Mouse (Mus musculus): ENCODE measurements around the gene Tex22. TPM values are rescaled to one million over a fixed set of nuclear protein-coding genes. Genes with fewer than 3 reads are reported as not detected.

The Tex22 gene
- polyA plus RNA-seq, 1 experiment from 2014 or later = 0.20 TPM

DNA sequence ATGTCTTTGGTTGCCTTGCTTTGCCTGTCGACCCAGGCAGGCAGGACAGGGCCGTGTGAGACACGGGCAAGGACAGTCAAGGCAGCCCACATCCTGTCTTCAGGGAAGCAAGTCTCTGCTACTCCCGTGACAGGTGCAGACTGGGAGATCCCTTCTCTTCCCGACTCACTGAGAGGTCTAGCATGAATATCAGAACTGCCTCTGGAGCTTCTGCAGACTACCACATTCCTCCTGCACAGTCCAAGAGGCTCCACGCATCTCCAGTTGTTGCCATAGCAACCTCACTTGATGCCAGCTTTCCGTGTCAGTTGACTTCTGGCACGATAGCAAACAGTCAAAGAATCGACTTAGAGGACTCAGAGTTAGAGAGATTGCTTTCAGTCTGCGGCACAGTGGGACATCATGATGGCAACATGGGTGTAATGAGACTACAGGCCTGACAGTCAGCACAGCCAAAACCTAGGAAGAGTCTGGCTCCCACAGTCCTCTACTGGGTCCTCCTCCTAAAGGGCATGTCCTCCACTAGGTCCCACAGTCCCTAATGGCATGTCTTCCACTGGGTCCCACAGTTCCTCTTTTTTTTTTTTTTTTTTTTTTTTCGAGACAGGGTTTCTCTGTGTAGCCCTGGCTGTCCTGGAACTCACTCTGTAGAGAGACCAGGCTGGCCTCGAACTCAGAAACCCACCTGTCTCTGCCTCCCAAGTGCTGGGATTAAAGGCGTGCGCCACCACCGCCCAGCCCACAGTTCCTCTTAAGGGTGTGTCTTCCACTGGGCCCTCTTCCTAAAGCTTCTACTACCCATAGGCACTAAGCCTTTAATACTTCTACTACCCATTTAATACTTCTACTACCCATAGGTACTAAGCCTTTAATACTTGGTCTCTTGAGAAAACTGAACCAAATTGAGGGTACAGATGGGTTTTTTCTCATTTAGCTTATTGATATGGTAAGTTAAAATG lies 32.5 kb upstream of the Tex22 start:
- ATAC-seq = peak; percentile 84
- Histone ChIP-seq H3K9ac (replicated peaks) (peak overlapping the region; percentile 36; the same call in 1 of the 2 replicates), H3K4me2 (replicated peaks) (0 out of 2 replicates have a peak overlapping the region, but pooled peaks have one; percentile 21)

DNA sequence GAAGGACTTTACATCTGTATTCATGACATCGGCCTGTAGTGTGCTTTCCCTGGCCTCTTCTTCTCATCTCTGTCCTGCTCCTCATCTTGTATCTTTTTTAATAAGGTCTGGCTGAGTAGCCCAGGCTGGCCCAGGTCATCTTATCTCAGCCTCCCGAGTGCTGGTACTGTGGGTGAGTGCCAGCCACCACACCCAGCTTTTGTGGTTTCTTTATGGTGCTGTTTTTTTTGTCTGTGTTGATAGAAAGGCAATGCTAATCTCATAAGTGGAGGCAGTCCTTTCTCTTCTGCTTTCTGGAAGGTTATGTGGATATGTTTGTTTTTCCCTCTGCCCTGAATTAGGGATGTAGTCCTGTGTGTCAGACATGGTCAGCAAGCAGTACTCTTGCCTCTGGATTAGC lies 31.8 kb upstream of the Tex22 start:
- peaks cover 19% of the 10 kb centered on the region for H3K4me1 ChIP-seq (replicated peaks)
- peaks cover 33% of the 10 kb centered on the region for H3K36me3 ChIP-seq
- no peak for ATAC-seq
- H3K9ac ChIP-seq (replicated peaks) = no peak overlapping the region
- H3K4me3 ChIP-seq (replicated peaks) = no peak overlapping the region
- no peaks in the 10 kb centered on the region for H3K27me3 ChIP-seq
- H3K27ac ChIP-seq = no peak overlapping the region
- H3K4me2 ChIP-seq (replicated peaks) = no peak overlapping the region
- WGBS = 87% methylated on average over 2 of the region's 2 CpGs
- H3K9me3 ChIP-seq = no peaks in the 10 kb centered on the region

More for the DNA sequence above, 32.5 kb upstream of the Tex22 start:
- Histone ChIP-seq H3K4me3 (replicated peaks) (no peak overlapping the region), H3K27ac (peak overlapping the region; percentile 59; the same call in 1 of the 2 replicates), H3K27me3 (no peaks in the 10 kb centered on the region), H3K9me3 (no peaks in the 10 kb centered on the region), H3K4me1 (replicated peaks) (peaks cover 19% of the 10 kb centered on the region), H3K36me3 (peaks cover 25% of the 10 kb centered on the region)
- WGBS = 62% methylated on average over 15 of the region's 15 CpGs

DNA sequence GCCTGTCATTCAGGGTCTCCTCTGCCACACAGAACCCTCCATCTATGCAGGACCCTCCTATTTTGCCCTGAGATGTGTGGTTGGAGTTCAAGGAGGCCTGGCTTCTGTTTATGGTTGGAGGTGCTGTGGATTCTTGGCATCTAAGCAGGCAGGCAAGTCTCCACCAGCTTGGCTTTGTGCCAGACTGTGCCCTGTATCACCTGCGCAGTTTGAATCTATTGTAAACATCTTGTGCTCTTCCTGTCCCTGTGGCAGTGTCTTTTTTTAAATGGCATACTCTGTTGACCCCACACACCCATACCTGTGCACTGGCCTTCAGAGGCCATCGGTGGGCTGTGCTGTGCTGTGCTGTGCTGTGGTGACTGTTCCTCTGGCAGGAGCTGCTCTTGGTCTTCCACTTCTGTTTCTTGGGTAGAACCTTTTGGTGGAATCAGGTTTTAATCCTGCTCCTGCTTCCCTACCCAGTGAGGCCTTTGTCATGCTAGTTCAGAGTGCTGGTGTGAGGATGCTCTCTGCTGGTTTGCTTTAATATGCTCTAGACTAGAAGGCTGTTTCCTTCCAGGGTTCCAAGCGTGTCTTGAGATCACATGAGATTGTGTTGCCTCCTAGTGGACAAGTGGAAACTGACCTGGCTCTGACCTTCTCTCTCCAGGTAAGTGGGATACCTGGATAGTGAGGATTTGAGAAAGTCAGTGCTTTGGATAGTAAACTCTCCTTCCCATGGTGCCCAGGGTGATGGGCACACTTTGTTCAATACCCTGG lies 29.2 kb upstream of the Tex22 start:
- WGBS = 88% methylated on average over 3 of the region's 3 CpGs
- ATAC-seq = no peak
- H3K4me3 ChIP-seq (replicated peaks) = no peak overlapping the region
- H3K27ac ChIP-seq = no peak overlapping the region
- H3K9ac ChIP-seq (replicated peaks) = no peak overlapping the region
- no peak overlapping the region for H3K4me2 ChIP-seq (replicated peaks)
- H3K36me3 ChIP-seq = peaks cover 56% of the 10 kb centered on the region
- peaks cover 19% of the 10 kb centered on the region for H3K4me1 ChIP-seq (replicated peaks)
- no peaks in the 10 kb centered on the region for H3K9me3 ChIP-seq
- no peaks in the 10 kb centered on the region for H3K27me3 ChIP-seq

DNA sequence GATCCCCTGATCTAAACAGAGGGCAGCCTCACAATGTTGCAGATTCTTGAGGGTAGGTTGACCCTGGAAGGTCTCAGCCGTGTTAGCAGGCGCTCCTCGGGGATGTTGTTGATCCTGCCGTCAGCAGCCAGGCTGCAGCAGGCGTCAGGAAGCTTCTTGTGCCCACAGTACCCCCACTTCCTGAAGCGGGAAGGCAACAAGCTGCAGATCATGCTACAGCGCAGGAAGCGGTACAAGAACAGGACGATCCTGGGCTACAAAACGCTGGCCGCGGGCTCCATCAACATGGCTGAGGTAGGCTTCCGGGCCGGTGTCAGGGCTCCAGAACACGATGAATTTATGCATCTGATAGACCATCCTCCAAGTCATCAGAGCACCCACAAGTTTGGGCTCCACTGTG lies 27.4 kb upstream of the Tex22 start:
- WGBS = 92% methylated on average over 15 of the region's 15 CpGs
- Histone ChIP-seq H3K9ac (replicated peaks) (no peak overlapping the region), H3K36me3 (peaks cover 73% of the 10 kb centered on the region), H3K4me1 (replicated peaks) (0 out of 2 replicates have a peak, but pooled peaks cover 4% of the 10 kb centered on the region), H3K9me3 (no peaks in the 10 kb centered on the region), H3K27ac (no peak overlapping the region), H3K4me3 (replicated peaks) (no peak overlapping the region), H3K4me2 (replicated peaks) (no peak overlapping the region), H3K27me3 (no peaks in the 10 kb centered on the region)
- ATAC-seq = no peak

DNA sequence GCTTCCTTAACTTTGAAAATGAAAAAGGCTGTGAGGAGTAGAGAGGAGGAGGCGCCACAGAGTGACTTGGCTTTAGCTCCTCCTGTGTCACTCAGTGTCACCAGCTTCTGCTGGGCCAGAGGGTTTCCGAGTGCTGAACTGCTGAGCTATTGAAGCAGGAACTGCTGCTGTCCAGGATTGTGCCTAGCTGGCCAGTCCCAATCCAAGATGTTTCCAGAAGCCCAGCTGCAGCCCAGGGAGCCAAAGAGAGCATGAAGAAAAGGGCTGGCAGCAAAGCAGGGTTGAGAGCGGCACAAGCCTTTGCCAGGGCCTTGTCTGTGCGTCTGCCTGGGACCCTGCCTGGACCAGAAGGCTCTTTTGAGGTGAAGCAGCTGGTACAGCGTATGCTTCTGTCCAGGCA lies 26.2 kb upstream of the Tex22 start:
- Histone ChIP-seq H3K4me3 (replicated peaks) (no peak overlapping the region), H3K27me3 (no peaks in the 10 kb centered on the region), H3K4me2 (replicated peaks) (no peak overlapping the region), H3K4me1 (replicated peaks) (no peaks in the 10 kb centered on the region), H3K9ac (replicated peaks) (no peak overlapping the region), H3K9me3 (no peaks in the 10 kb centered on the region), H3K36me3 (peaks cover 85% of the 10 kb centered on the region), H3K27ac (no peak overlapping the region)
- WGBS = 90% methylated on average over 5 of the region's 5 CpGs
- ATAC-seq = no peak

DNA sequence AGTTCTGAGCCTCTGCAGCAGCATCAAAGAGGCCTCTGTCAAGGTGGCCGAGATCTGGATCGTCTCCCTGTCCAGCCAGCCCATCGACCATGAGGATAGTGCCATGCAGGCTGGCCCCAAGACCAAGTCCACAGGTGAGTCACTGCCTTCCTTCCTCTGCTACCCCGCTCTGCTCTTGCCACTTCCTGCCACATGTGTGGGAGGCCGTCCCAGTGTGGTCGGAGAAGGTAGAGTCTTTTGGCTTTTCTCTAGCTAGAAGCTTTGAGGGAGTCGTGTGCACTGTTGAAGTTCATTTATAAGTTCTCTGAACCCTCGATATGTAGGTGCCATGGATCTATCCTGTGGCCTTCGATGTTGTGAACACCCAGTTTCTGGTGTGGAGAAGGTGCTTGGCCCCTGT lies 24.5 kb upstream of the Tex22 start:
- Histone ChIP-seq H3K9ac (replicated peaks) (no peak overlapping the region; the same call in 1 of the 2 replicates), H3K4me2 (replicated peaks) (no peak overlapping the region), H3K27ac (no peak overlapping the region), H3K4me3 (replicated peaks) (no peak overlapping the region), H3K36me3 (peaks cover 91% of the 10 kb centered on the region), H3K27me3 (no peaks in the 10 kb centered on the region), H3K9me3 (no peaks in the 10 kb centered on the region), H3K4me1 (replicated peaks) (no peaks in the 10 kb centered on the region)
- 95% methylated on average over 9 of the region's 9 CpGs for WGBS
- ATAC-seq = no peak

DNA sequence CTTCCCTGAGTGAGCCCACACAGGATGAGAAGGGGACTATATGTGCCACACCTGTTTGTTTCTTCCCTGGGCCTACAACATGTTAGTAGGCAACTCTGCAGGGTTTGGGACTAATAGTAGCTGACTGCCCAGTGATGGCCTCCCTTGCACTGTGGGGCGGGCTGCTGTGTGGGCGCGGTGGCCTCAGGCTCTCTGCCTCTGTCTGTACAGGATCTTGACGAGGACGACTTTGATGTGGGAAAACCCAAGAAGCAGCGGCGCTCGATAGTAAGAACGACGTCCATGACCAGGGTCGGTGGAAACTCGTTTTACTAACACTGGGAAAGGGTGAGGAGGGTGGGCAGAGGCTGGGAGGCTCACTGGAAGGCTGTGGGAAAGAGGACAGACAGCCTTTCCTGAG lies 23.6 kb upstream of the Tex22 start:
- 91% methylated on average over 12 of the region's 12 CpGs for WGBS
- Histone ChIP-seq H3K27me3 (no peaks in the 10 kb centered on the region), H3K36me3 (peaks cover 94% of the 10 kb centered on the region), H3K9ac (replicated peaks) (no peak overlapping the region), H3K4me1 (replicated peaks) (no peaks in the 10 kb centered on the region), H3K9me3 (no peaks in the 10 kb centered on the region), H3K4me3 (replicated peaks) (no peak overlapping the region), H3K27ac (no peak overlapping the region), H3K4me2 (replicated peaks) (no peak overlapping the region)
- ATAC-seq = no peak

DNA sequence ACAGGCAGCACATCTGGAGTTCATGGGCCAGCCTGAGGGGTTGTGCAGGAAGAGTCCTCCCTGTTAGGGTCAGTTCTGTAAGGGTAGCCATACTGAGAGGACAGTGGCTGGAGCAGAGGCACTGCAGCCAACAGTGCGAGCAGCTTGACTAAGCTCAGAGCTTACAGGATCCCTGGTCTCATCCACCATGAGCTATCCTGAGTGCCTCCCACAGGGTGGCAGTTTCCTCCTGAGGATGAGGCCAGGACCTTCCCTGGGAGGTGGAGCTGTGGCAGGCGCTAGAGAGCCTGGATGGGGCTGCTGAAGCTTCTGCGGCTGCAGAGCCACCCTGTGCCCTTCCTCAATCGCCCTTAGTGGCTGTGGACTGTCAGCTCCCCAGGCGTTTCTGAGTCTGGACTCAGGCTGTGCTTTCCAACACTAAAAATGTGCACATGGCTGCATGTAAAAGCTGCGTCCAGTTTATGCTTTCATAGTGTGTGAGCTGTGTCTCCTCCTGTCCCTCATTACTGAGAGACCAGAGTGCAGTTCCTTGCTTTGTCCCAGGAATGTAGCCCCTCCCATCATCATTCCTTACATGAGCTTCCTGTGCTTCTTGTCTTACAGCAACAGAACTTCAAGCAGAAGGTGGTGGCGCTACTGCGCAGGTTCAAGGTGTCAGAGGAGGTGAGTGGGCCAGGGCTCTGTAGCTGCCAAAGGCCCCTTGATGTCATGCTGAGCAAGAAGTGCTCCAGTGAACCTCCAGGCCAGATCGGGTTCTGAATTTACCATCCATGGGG lies 22.5 kb upstream of the Tex22 start:
- H3K4me2 ChIP-seq (replicated peaks) = no peak overlapping the region
- H3K27ac ChIP-seq = no peak overlapping the region
- peaks cover 95% of the 10 kb centered on the region for H3K36me3 ChIP-seq
- H3K9ac ChIP-seq (replicated peaks) = no peak overlapping the region
- no peaks in the 10 kb centered on the region for H3K27me3 ChIP-seq
- no peak overlapping the region for H3K4me3 ChIP-seq (replicated peaks)
- WGBS = 73% methylated on average over 9 of the region's 9 CpGs
- ATAC-seq = no peak
- no peaks in the 10 kb centered on the region for H3K9me3 ChIP-seq
- H3K4me1 ChIP-seq (replicated peaks) = no peaks in the 10 kb centered on the region

DNA sequence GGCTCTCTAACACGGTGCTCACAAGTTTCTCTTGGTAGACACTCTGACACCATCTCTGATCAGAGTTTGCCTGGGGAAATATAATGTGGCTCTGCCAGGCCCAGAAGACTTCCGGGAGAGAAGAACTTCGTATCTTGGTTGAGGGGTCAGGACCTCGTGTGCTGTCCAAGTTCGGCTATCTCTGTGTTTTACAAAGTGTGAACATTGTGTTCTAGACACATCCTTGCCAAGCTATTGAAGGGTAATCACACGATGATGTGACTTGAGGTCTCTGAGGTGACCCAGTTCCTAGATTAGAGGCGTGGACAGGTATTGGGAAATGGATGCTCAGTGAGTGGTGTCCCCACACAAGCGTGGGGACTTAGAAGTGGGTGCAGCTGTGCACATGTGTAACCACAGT lies 18.2 kb upstream of the Tex22 start:
- Histone ChIP-seq H3K9ac (replicated peaks) (no peak overlapping the region), H3K4me3 (replicated peaks) (no peak overlapping the region), H3K27me3 (no peaks in the 10 kb centered on the region), H3K9me3 (no peaks in the 10 kb centered on the region), H3K27ac (no peak overlapping the region), H3K4me2 (replicated peaks) (no peak overlapping the region), H3K4me1 (replicated peaks) (no peaks in the 10 kb centered on the region), H3K36me3 (peaks cover 97% of the 10 kb centered on the region)
- ATAC-seq = no peak
- WGBS = 93% methylated on average over 8 of the region's 8 CpGs

DNA sequence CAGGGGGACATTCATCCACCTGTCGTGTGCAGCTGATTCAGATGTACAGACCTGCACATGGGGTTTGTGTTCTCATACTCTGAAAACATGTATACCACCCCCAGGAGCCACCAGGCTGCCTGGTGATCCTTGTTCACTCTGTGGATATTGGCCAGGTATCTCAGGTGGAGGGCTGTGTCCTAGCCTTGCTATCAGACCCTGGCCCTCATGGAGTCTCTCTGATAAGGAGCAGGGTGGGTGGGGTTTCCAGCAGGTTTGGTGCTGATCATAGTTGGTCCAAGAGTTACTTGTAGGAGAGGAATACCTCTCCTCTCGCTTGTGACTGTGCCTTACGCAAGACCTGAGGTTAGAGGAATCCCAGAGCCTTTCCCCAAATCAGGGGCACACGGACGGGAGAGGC lies 14.1 kb upstream of the Tex22 start:
- WGBS = 92% methylated on average over 5 of the region's 5 CpGs
- Histone ChIP-seq H3K27ac (no peak overlapping the region), H3K36me3 (peaks cover 100% of the 10 kb centered on the region), H3K9me3 (no peaks in the 10 kb centered on the region), H3K27me3 (no peaks in the 10 kb centered on the region), H3K4me3 (replicated peaks) (no peak overlapping the region), H3K9ac (replicated peaks) (no peak overlapping the region), H3K4me2 (replicated peaks) (no peak overlapping the region), H3K4me1 (replicated peaks) (no peaks in the 10 kb centered on the region)
- ATAC-seq = no peak

DNA sequence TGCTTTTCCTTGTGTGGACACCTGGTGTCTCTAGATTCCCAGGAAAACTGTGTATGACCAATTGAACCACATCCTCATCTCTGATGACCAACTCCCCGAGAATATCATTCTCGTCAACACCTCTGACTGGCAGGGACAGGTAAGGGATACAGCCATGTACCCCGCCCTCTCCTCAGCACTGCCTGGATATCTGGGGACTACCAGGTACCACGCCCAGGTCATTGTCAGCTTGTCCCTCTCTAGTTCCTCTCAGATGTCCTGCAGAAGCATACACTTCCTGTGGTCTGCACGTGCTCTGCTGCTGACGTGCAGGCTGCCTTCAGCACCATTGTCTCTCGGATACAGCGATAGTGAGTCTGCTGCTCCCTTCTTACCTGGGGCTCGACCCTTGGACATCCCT lies 12.7 kb upstream of the Tex22 start:
- Histone ChIP-seq H3K4me3 (replicated peaks) (no peak overlapping the region), H3K27me3 (no peaks in the 10 kb centered on the region), H3K9me3 (no peaks in the 10 kb centered on the region), H3K4me1 (replicated peaks) (no peaks in the 10 kb centered on the region), H3K36me3 (peaks cover 99% of the 10 kb centered on the region), H3K27ac (no peak overlapping the region), H3K4me2 (replicated peaks) (no peak overlapping the region), H3K9ac (replicated peaks) (no peak overlapping the region)
- WGBS = 93% methylated on average over 9 of the region's 9 CpGs
- no peak for ATAC-seq

Data from midbrain, embryonic 13.5 days (tissue).